Mouse (Mus musculus) lung, embryonic 15.5 days (tissue): Measurements from ENCODE around the gene Sirt2. TPM values are rescaled to one million over a fixed set of nuclear protein-coding genes. Genes with fewer than 3 reads are reported as not detected.
A peak's percentile ranks its signal among the peaks of the same experiment; 100 is the strongest.

Experiments
- ATAC-seq: fragments of 200-750 bp; cut with Nextera tagmentation; 2 replicates; pipeline ENCODE4 v1.8.0; 2017; ENCODE audit warnings: moderate number of reproducible peaks, borderline replicate concordance; ENCODE audit not compliant: low FRiP score, low TSS enrichment; ENCODE audit errors: extremely low read depth
- H3K27ac ChIP-seq: fragments of 300-500 bp; sonication (generic); 2 replicates; pipeline ENCODE4 v1.5.1; 2015; ENCODE audit warnings: moderate library complexity, mild to moderate bottlenecking, inconsistent platforms
- H3K27me3 ChIP-seq: fragments of 300-500 bp; sonication (generic); 2 replicates; pipeline ENCODE4 v1.6.1; 2015; ENCODE audit warnings: inconsistent platforms
- H3K36me3 ChIP-seq: fragments of 300-500 bp; sonication (generic); 2 replicates; pipeline ENCODE4 v1.6.1; 2015; ENCODE audit warnings: inconsistent platforms
- H3K4me1 ChIP-seq: fragments of 300-500 bp; sonication (generic); 2 replicates; pipeline ENCODE4 v1.6.1; 2015; ENCODE audit warnings: inconsistent platforms
- H3K4me2 ChIP-seq: fragments of 300-500 bp; sonication (generic); 2 replicates; pipeline ENCODE4 v1.6.1; 2015; ENCODE audit warnings: inconsistent platforms, mild to moderate bottlenecking, moderate library complexity
- H3K4me3 ChIP-seq: fragments of 300-500 bp; sonication (generic); 2 replicates; pipeline ENCODE4 v1.5.1; 2015; ENCODE audit warnings: mild to moderate bottlenecking, inconsistent platforms
- H3K9ac ChIP-seq: fragments of 300-500 bp; sonication (generic); 2 replicates; pipeline ENCODE4 v1.6.1; 2015; ENCODE audit warnings: inconsistent platforms
- H3K9me3 ChIP-seq: fragments of 300-500 bp; sonication (generic); 2 replicates; pipeline ENCODE4 v1.6.1; 2016; ENCODE audit warnings: inconsistent platforms
- WGBS: fragments of 180-500 bp; shearing (Covaris S2); methylation state at CpG from one replicate; pipeline ENCODE4 v1.1.7; 2015; 5-methylcytosine and 5-hydroxymethylcytosine counted together
- polyA plus RNA-seq: library from polyadenylated mRNA; unstranded; fragments of >200 nt; fragmentation: Nextera tagmentation; extraction: Ambion mirVana; gene quantifications from 2 replicates; pipeline ENCODE4 v1.2.1, GENCODE M21; 2015

The Sirt2 gene
- polyA plus RNA-seq, 1 experiment from 2014 or later = 65.2 TPM

- ATAC-seq = no peak
- WGBS = 88% methylated on average over 9 of the region's 9 CpGs
Observed at GRCm38 (mm10) chr7:28769414-28769958, 3.0 kb downstream of the Sirt2 start.

DNA sequence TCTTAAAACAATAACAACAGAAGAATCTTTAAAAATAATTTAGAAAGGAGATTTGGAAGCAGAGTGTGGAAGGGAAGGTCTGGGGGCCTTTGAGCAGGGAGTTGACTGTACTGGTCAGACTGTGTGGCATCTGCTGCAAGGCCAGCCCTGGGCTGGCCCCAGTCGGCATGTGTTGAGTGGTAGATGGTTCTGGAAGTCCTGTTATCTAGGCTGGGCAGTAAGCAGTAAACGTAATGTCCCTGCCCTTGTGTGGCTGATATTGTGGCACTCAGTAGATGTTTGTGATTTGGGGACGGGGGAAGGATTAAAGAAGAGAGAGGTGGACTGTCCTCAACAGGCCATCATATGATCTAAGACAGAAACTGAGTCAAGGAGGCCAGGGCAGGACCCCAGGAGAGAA, 3.8 kb downstream of the Sirt2 start:
- WGBS = 80% methylated on average over 3 of the region's 3 CpGs
- Histone ChIP-seq H3K4me1 (peaks cover 14% of the 10 kb centered on the region), H3K9me3 (no peaks in the 10 kb centered on the region), H3K4me2 (no peak overlapping the region), H3K9ac (no peak overlapping the region), H3K27me3 (no peaks in the 10 kb centered on the region), H3K4me3 (no peak overlapping the region), H3K27ac (no peak overlapping the region), H3K36me3 (no peaks in the 10 kb centered on the region; the same call in 1 of the 2 replicates)
- no peak for ATAC-seq

More at GRCm38 (mm10) chr7:28769414-28769958, 3.0 kb downstream of the Sirt2 start:
- H3K9ac ChIP-seq = no peak overlapping the region
- no peak overlapping the region for H3K4me2 ChIP-seq
- no peak overlapping the region for H3K4me3 ChIP-seq
- H3K9me3 ChIP-seq = no peaks in the 10 kb centered on the region
- no peaks in the 10 kb centered on the region; the same call in 1 of the 2 replicates for H3K36me3 ChIP-seq
- H3K4me1 ChIP-seq = peaks cover 16% of the 10 kb centered on the region
- no peak overlapping the region for H3K27ac ChIP-seq
- no peaks in the 10 kb centered on the region for H3K27me3 ChIP-seq

GRCm38 (mm10) chr7:28771867-28772266, 5.3 kb downstream of the Sirt2 start:
- ATAC-seq = no peak
- WGBS = 85% methylated on average over 11 of the region's 11 CpGs

DNA sequence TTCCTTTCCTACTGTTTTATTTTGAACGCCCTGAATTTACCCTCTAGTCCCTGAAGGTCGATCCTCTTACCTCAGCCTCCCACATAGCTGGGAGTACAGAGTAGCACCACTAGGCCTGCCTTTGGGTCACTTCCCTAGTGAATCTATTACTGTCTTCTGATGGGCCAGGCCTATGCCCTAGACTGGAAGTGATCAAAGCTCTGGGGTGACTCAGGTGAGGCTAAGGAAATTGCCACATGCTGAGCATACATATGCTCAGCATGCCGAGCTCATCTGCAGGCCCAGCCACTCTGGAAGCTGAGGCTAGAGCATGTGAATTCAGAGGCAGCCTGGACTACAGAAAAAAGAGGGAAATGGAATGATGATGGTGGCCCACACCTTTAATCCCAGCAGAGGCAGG, 6.6 kb downstream of the Sirt2 start:
- Histone ChIP-seq H3K9me3 (no peaks in the 10 kb centered on the region), H3K9ac (no peak overlapping the region), H3K27ac (no peak overlapping the region), H3K27me3 (no peaks in the 10 kb centered on the region), H3K4me3 (no peak overlapping the region), H3K36me3 (no peaks in the 10 kb centered on the region; the same call in none of the 2 replicates), H3K4me1 (no peaks in the 10 kb centered on the region), H3K4me2 (no peak overlapping the region)
- ATAC-seq = no peak
- 77% methylated on average over 3 of the region's 3 CpGs for WGBS

More at GRCm38 (mm10) chr7:28771867-28772266, 5.3 kb downstream of the Sirt2 start:
- no peaks in the 10 kb centered on the region; the same call in none of the 2 replicates for H3K36me3 ChIP-seq
- no peaks in the 10 kb centered on the region for H3K9me3 ChIP-seq
- no peaks in the 10 kb centered on the region for H3K27me3 ChIP-seq
- peaks cover 8% of the 10 kb centered on the region for H3K4me1 ChIP-seq
- no peak overlapping the region for H3K4me2 ChIP-seq
- no peak overlapping the region for H3K9ac ChIP-seq
- H3K4me3 ChIP-seq = no peak overlapping the region
- no peak overlapping the region for H3K27ac ChIP-seq

GRCm38 (mm10) chr7:28774164-28774563, 7.6 kb downstream of the Sirt2 start:
- Histone ChIP-seq H3K9me3 (no peaks in the 10 kb centered on the region), H3K4me2 (no peak overlapping the region), H3K4me3 (no peak overlapping the region), H3K4me1 (no peaks in the 10 kb centered on the region), H3K36me3 (no peaks in the 10 kb centered on the region; the same call in none of the 2 replicates), H3K9ac (no peak overlapping the region), H3K27me3 (no peaks in the 10 kb centered on the region), H3K27ac (no peak overlapping the region)
- ATAC-seq = no peak
- 76% methylated on average over 12 of the region's 12 CpGs for WGBS

DNA sequence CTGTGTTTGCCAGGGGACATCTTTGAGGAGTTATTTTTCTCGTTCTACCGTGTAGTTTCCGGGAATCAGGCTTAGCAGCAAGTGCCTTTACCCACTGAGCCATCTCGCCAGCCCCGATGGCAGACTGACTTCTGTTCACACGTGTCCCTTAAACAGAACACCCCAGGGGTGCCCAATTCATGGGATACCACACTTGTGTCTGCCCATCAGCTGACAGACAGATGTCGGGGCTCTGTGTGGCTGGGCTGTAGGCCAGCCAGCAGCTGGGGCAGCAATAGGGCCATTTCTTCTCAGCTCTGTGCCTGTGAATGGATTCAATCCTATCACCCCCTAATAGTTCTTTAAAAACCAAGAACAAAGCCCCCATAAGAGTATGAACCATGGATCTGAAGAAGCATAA, 8.6 kb downstream of the Sirt2 start:
- H3K4me2 ChIP-seq = no peak overlapping the region
- H3K9ac ChIP-seq = no peak overlapping the region
- no peaks in the 10 kb centered on the region for H3K9me3 ChIP-seq
- no peak overlapping the region for H3K27ac ChIP-seq
- no peak overlapping the region for H3K4me3 ChIP-seq
- no peak for ATAC-seq
- no peaks in the 10 kb centered on the region for H3K27me3 ChIP-seq
- peaks cover under 1% of the 10 kb centered on the region for H3K4me1 ChIP-seq
- no peaks in the 10 kb centered on the region; the same call in none of the 2 replicates for H3K36me3 ChIP-seq
- WGBS = 89% methylated on average over 7 of the region's 7 CpGs

- no peak for ATAC-seq
- H3K27me3 ChIP-seq = no peaks in the 10 kb centered on the region
- no peak overlapping the region for H3K9ac ChIP-seq
- no peak overlapping the region for H3K4me3 ChIP-seq
- no peak overlapping the region for H3K4me2 ChIP-seq
- H3K9me3 ChIP-seq = no peaks in the 10 kb centered on the region
- 79% methylated on average over 9 of the region's 9 CpGs for WGBS
- peaks cover 6% of the 10 kb centered on the region for H3K4me1 ChIP-seq
- no peak overlapping the region for H3K27ac ChIP-seq
- H3K36me3 ChIP-seq = no peaks in the 10 kb centered on the region; the same call in 1 of the 2 replicates
Observed at GRCm38 (mm10) chr7:28778825-28779224, 12.3 kb downstream of the Sirt2 start.

DNA sequence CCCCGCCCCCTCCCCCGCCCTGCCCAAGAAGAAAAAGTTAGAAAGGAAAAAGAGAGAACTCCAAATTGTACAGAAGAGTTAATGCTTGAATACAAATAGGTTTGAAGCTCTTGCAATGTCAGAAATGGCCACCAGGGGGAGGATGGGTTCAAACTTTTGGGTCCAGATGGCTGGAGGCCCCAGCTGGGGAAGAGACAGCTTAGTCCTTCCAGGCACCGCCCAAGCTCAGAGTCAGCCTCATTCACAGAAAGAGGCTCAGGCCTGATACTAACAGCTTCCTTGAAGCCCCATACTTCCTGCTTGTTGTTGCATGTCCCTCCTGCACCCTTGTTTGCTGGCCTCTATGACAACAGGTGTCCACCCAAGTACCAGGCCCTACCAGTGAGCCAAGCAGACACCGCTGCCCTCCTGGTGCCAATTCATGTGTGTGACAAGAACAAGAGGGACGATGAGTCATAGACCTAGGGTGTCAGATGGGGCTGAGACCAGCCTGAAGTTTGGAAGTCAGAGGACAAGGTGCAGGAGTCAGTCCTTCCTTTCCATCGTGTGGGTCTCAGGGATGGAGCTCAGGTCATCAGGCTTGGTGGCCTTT, 13.6 kb downstream of the Sirt2 start:
- no peak overlapping the region for H3K27ac ChIP-seq
- H3K36me3 ChIP-seq = no peaks in the 10 kb centered on the region; the same call in 1 of the 2 replicates
- no peaks in the 10 kb centered on the region for H3K9me3 ChIP-seq
- H3K27me3 ChIP-seq = no peaks in the 10 kb centered on the region
- ATAC-seq = peak; percentile 65; the same call in 1 of the 2 replicates
- H3K9ac ChIP-seq = 0 out of 2 replicates have a peak overlapping the region, but pooled peaks have one; percentile 19
- peaks cover 6% of the 10 kb centered on the region for H3K4me1 ChIP-seq
- WGBS = 46% methylated on average over 6 of the region's 6 CpGs
- H3K4me2 ChIP-seq = no peak overlapping the region
- no peak overlapping the region for H3K4me3 ChIP-seq

DNA sequence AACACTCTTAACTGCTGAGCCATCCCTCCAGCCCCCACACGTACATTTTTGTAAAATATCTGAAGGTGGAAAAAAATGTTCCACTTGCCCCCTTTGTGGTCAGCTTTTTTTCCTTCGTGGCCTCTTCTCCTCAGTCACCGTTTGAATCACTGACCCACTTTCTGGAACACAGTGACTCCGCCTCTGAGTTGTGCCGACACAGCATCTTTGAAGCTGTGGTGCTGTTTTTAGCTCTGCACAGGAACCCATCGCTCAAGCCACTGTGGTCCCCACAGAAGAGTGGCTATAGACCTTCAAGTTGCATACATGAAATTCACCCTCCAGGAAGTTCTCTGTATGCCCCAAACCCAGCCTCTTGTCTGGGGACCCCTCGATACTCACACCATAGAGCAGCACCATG, 14.3 kb downstream of the Sirt2 start:
- WGBS = 69% methylated on average over 7 of the region's 7 CpGs
- H3K36me3 ChIP-seq = no peaks in the 10 kb centered on the region; the same call in 1 of the 2 replicates
- H3K4me3 ChIP-seq = no peak overlapping the region
- no peak overlapping the region for H3K9ac ChIP-seq
- H3K9me3 ChIP-seq = no peaks in the 10 kb centered on the region
- no peaks in the 10 kb centered on the region for H3K27me3 ChIP-seq
- peaks cover 6% of the 10 kb centered on the region for H3K4me1 ChIP-seq
- H3K27ac ChIP-seq = no peak overlapping the region
- ATAC-seq = no peak
- H3K4me2 ChIP-seq = no peak overlapping the region

- H3K4me2 ChIP-seq = no peak overlapping the region
- H3K9me3 ChIP-seq = no peaks in the 10 kb centered on the region
- 86% methylated on average over 8 of the region's 8 CpGs for WGBS
- no peak overlapping the region for H3K9ac ChIP-seq
- no peak overlapping the region for H3K27ac ChIP-seq
- no peak overlapping the region for H3K4me3 ChIP-seq
- H3K4me1 ChIP-seq = peaks cover 6% of the 10 kb centered on the region
- no peak for ATAC-seq
- H3K27me3 ChIP-seq = no peaks in the 10 kb centered on the region
- H3K36me3 ChIP-seq = no peaks in the 10 kb centered on the region; the same call in 1 of the 2 replicates
Observed at GRCm38 (mm10) chr7:28781261-28781663, 14.7 kb downstream of the Sirt2 start.

DNA sequence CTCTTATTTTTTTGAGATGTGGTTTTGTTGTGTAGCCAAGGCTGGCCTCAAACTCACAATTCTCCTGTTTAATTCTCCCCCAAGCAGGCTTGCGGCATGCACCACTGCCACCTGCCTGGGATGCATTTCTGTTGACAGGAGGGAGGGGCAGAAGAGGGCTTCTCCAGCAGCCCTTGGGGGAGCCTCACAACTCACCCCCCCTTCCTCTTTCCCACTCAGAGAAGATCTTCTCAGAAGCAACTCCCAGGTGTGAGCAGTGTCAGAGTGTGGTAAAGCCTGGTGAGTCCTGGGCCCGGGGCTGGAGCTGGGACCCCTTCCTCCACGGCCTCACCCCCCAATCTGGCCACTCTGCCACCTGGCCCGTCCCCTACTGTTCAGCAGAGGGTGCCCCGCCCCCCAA, 18.6 kb downstream of the Sirt2 start:
- H3K4me1 ChIP-seq = peaks cover 16% of the 10 kb centered on the region
- 60% methylated on average over 5 of the region's 5 CpGs for WGBS
- no peaks in the 10 kb centered on the region for H3K36me3 ChIP-seq
- H3K27ac ChIP-seq = no peak overlapping the region
- H3K9ac ChIP-seq = no peak overlapping the region
- ATAC-seq = no peak
- H3K4me3 ChIP-seq = no peak overlapping the region
- H3K4me2 ChIP-seq = no peak overlapping the region
- no peaks in the 10 kb centered on the region for H3K9me3 ChIP-seq
- H3K27me3 ChIP-seq = no peaks in the 10 kb centered on the region

- no peak overlapping the region for H3K4me2 ChIP-seq
- no peak overlapping the region for H3K27ac ChIP-seq
- no peaks in the 10 kb centered on the region for H3K36me3 ChIP-seq
- no peak overlapping the region for H3K9ac ChIP-seq
- no peak overlapping the region for H3K4me3 ChIP-seq
- H3K9me3 ChIP-seq = no peaks in the 10 kb centered on the region
- WGBS = 95% methylated on average over 9 of the region's 9 CpGs
- no peaks in the 10 kb centered on the region for H3K27me3 ChIP-seq
- ATAC-seq = no peak
- peaks cover 11% of the 10 kb centered on the region; the same call in 1 of the 2 replicates for H3K4me1 ChIP-seq
Observed at GRCm38 (mm10) chr7:28787884-28788283, 21.3 kb downstream of the Sirt2 start.
